Mouse (Mus musculus) small intestine, adult 2 months (tissue): ENCODE results near the gene Aatk.

Source experiments
- CTCF ChIP-seq: fragments of 200-500 bp; IDR thresholded peaks from 2 replicates; pipeline ENCODE4 v1.5.1; 2012; ENCODE audit warnings: low read depth, mild to moderate bottlenecking, control low read depth, inconsistent platforms, low read length, moderate library complexity, mixed read lengths; ENCODE audit not compliant: insufficient replicate concordance, insufficient read length; ENCODE audit errors: extremely low read depth
- POLR2A ChIP-seq: fragments of 200-500 bp; IDR thresholded peaks from 2 replicates; pipeline ENCODE4 v1.6.1; 2012; ENCODE audit warnings: low read depth, mild to moderate bottlenecking, control low read depth, inconsistent platforms, low read length, moderate library complexity

DNA sequence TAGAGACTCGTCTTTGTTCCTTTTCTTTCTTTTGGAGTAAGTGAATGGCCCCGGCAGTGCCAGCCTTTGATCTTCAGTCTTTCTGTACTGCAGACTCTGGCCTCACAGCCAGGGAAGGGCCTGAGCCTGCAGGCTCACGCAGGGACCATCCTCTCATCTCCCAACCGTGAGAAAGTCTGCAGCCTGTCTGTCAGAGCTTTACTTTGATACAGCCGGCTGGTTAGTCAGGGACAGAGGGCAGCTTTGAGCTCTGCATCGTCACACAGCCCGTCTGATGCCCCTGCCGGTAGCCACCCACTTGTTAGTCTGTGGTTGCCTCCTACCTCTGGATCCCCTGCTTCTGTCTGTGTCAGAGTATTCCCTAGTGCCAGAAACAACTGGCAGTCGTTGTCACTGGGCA is 81.9 kb downstream of the Aatk start:
- no peak for TF ChIP-seq CTCF
- no peak for TF ChIP-seq POLR2A
